Mouse (Mus musculus): ENCODE results near the gene Il12rb1.

Gene Il12rb1

GRCm38 (mm10) chr8:70808239-70808638 lies at the start of gene Il12rb1:
TSS of gene Il12rb1 (plus strand) at chr8:70808449.
- DNase-seq = no peak

GRCm38 (mm10) chr8:70758616-70759561 lies 49.4 kb upstream of the Il12rb1 start:
- DNase-seq = peak; percentile 84

- no peak for DNase-seq
Observed at GRCm38 (mm10) chr8:70760350-70760749, 47.9 kb upstream of the Il12rb1 start.

- DNase-seq = peak; percentile 99
Observed at GRCm38 (mm10) chr8:70760775-70761406, 47.4 kb upstream of the Il12rb1 start, which contains the start of gene Mpv17l2. TSS of gene Mpv17l2 (minus strand) at chr8:70760946.

GRCm38 (mm10) chr8:70762118-70762517 lies 46.1 kb upstream of the Il12rb1 start:
- DNase-seq = no peak

- DNase-seq = peak; percentile 76
Observed at GRCm38 (mm10) chr8:70763354-70763753, 44.9 kb upstream of the Il12rb1 start.

GRCm38 (mm10) chr8:70764026-70764425 lies 44.2 kb upstream of the Il12rb1 start:
- DNase-seq = no peak

- no peak for DNase-seq
Observed at GRCm38 (mm10) chr8:70764676-70765075, 43.6 kb upstream of the Il12rb1 start.

- no peak for DNase-seq
Observed at GRCm38 (mm10) chr8:70765329-70765728, 42.9 kb upstream of the Il12rb1 start.

GRCm38 (mm10) chr8:70765838-70766570 lies 42.2 kb upstream of the Il12rb1 start:
- peak; percentile 76 for DNase-seq

GRCm38 (mm10) chr8:70766571-70767440 lies 41.4 kb upstream of the Il12rb1 start:
- peak; percentile 94 for DNase-seq

GRCm38 (mm10) chr8:70767503-70767902 lies 40.7 kb upstream of the Il12rb1 start:
- DNase-seq = no peak

GRCm38 (mm10) chr8:70768231-70768776 lies 39.9 kb upstream of the Il12rb1 start:
- no peak for DNase-seq

GRCm38 (mm10) chr8:70768956-70769355 lies 39.3 kb upstream of the Il12rb1 start:
- DNase-seq = no peak

- peak; percentile 98 for DNase-seq
Observed at GRCm38 (mm10) chr8:70769359-70769758, 38.9 kb upstream of the Il12rb1 start.

GRCm38 (mm10) chr8:70769858-70770257 lies 38.4 kb upstream of the Il12rb1 start:
- no peak for DNase-seq

GRCm38 (mm10) chr8:70770748-70771147 lies 37.5 kb upstream of the Il12rb1 start:
- no peak for DNase-seq

GRCm38 (mm10) chr8:70771217-70771616 lies 37.0 kb upstream of the Il12rb1 start:
- no peak for DNase-seq

GRCm38 (mm10) chr8:70772075-70772474 lies 36.2 kb upstream of the Il12rb1 start:
- no peak for DNase-seq

- DNase-seq = no peak
Observed at GRCm38 (mm10) chr8:70772890-70773289, 35.4 kb upstream of the Il12rb1 start.

GRCm38 (mm10) chr8:70773410-70773809 lies 34.8 kb upstream of the Il12rb1 start:
- DNase-seq = no peak

- peak; percentile 88 for DNase-seq
Observed at GRCm38 (mm10) chr8:70773833-70774232, 34.4 kb upstream of the Il12rb1 start.

Data from lung, postnatal 36 days (tissue).